Comparison of ENCODE assay signal across 8 mouse cellular contexts in the genomic region with DNA sequence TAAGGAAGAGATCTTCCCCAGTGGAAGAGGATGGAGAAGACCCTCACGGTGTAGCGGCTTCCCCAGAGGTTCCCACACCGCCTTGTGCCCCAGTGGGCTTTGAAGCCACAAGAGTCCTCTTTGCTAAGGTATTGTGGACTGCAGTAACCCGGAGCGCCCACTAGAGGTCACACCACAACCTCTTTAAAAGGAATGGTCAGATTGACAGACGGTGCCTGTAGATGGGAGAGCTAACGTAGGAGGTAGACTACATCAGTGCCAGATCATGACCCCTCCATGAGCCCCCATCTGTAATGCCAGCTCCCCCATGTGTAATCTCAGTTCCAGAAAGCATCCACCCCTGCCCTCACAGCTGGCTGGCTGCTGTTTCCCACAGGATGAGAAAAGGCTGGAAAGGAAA. TPM values are rescaled to one million over a fixed set of nuclear protein-coding genes. Genes with fewer than 3 reads are reported as not detected.
DNase-seq lines count a peak whose midpoint lies in the region; ATAC-seq and TF ChIP-seq lines count a peak whose summit lies in the region.

No protein-coding gene starts in this region.

- H3K36me3 ChIP-seq in kidney, adult 2 months (ENCODE audit: control insufficient read depth, insufficient read depth, low read length) = no peaks in the 10 kb centered on the region
- H3K36me3 ChIP-seq in limb, embryonic 11.5 days (ENCODE audit: control insufficient read depth, insufficient read depth, low read length) = peaks cover 5% of the 10 kb centered on the region; the same call in 1 of the 2 replicates
- 0 out of 2 replicates have a peak, but pooled peaks cover 5% of the 10 kb centered on the region for H3K36me3 ChIP-seq in stomach, postnatal 0 days (ENCODE audit: control insufficient read depth, insufficient read depth, low read length)

- DNase-seq in urinary bladder, adult 18-20 months (ENCODE audit: low spot score in 2 of 2) = peak; percentile 35 to 38
- no peak for DNase-seq in urinary bladder, postnatal 10 days (ENCODE audit: low spot score)
- peak; percentile 86 to 89 for DNase-seq in cerebellum, postnatal 14 days
- peak; percentile 61 for DNase-seq in gastrocnemius, postnatal 25 days
- DNase-seq in kidney, adult 2 months = peak; percentile 73
- DNase-seq in limb, embryonic 11.5 days (ENCODE audit: low spot score) = peak; percentile 85
- peak; percentile 17 to 46 for DNase-seq in monocyte, adult 2 months (ENCODE audit: low read depth in 1 of 2, low spot score in 2 of 2)
- peak; percentile 80 for DNase-seq in stomach, postnatal 0 days (ENCODE audit: low spot score)

- no peak overlapping the region for H3K4me3 ChIP-seq in kidney, adult 2 months (ENCODE audit: insufficient read depth, low read depth, low read length)
- no peak overlapping the region for H3K4me3 ChIP-seq in limb, embryonic 11.5 days (ENCODE audit: low read depth, low read length)
- H3K4me3 ChIP-seq in stomach, postnatal 0 days (ENCODE audit: low read depth, low read length) = no peak overlapping the region

- 7% methylated on average over 7 of the region's 7 CpGs for WGBS in kidney, adult 2 months
- 11% methylated on average over 7 of the region's 7 CpGs for WGBS in limb, embryonic 11.5 days
- WGBS in stomach, postnatal 0 days = 8% methylated on average over 7 of the region's 7 CpGs

- H3K9me3 ChIP-seq in limb, embryonic 11.5 days (ENCODE audit: control insufficient read depth, low read length) = no peaks in the 10 kb centered on the region
- no peaks in the 10 kb centered on the region for H3K9me3 ChIP-seq in stomach, postnatal 0 days (ENCODE audit: control insufficient read depth, low read length)

- H3K27ac ChIP-seq in kidney, adult 2 months (ENCODE audit: insufficient read depth, low read depth, low read length) = no peak overlapping the region
- H3K27ac ChIP-seq in limb, embryonic 11.5 days (replicated peaks; ENCODE audit: low read depth, low read length) = no peak overlapping the region
- no peak overlapping the region for H3K27ac ChIP-seq in stomach, postnatal 0 days (replicated peaks)

- no peak overlapping the region for H3K9ac ChIP-seq in limb, embryonic 11.5 days (ENCODE audit: low read length)
- no peak overlapping the region for H3K9ac ChIP-seq in stomach, postnatal 0 days (ENCODE audit: low read length)

- TF ChIP-seq CTCF in kidney, adult 2 months (conservative IDR thresholded peaks at IDR 0.05; ENCODE audit: insufficient read depth, insufficient read length, low read depth, low read length) = peak; percentile 89
- peak; percentile 94 for TF ChIP-seq CTCF in stomach, postnatal 0 days (IDR thresholded peaks at IDR 0.05; ENCODE audit: low read depth)

- ATAC-seq in limb, embryonic 11.5 days (ENCODE audit: insufficient number of reproducible peaks, low FRiP score, low TSS enrichment, low read depth) = no peak
- peak; percentile 31; the same call in 1 of the 2 replicates for ATAC-seq in stomach, postnatal 0 days (ENCODE audit: low FRiP score, low TSS enrichment)

- no peak for TF ChIP-seq POLR2A in kidney, adult 2 months (IDR thresholded peaks at IDR 0.05; ENCODE audit: low read depth, low read length)

- no peak for TF ChIP-seq EP300 in stomach, postnatal 0 days (optimal IDR thresholded peaks at IDR 0.05)

- no peaks in the 10 kb centered on the region for H3K4me1 ChIP-seq in kidney, adult 2 months (ENCODE audit: control insufficient read depth, insufficient read depth, low read length)
- no peaks in the 10 kb centered on the region for H3K4me1 ChIP-seq in limb, embryonic 11.5 days (ENCODE audit: control insufficient read depth, insufficient read depth, low read length)
- no peaks in the 10 kb centered on the region for H3K4me1 ChIP-seq in stomach, postnatal 0 days (replicated peaks; ENCODE audit: control insufficient read depth, insufficient read depth)

- no peak overlapping the region for H3K4me2 ChIP-seq in limb, embryonic 11.5 days (ENCODE audit: low read depth, severe bottlenecking)
- no peak overlapping the region for H3K4me2 ChIP-seq in stomach, postnatal 0 days (replicated peaks; ENCODE audit: low read depth)

- H3K27me3 ChIP-seq in kidney, adult 2 months (replicated peaks; ENCODE audit: control insufficient read depth, insufficient read depth, low read length) = no peaks in the 10 kb centered on the region
- no peaks in the 10 kb centered on the region for H3K27me3 ChIP-seq in limb, embryonic 11.5 days (ENCODE audit: control insufficient read depth, insufficient read depth, low read length)
- H3K27me3 ChIP-seq in stomach, postnatal 0 days (ENCODE audit: control insufficient read depth, insufficient read depth, low read length) = no peaks in the 10 kb centered on the region

RNA-seq across cellular contexts. Expression of a gene that starts 3.0 kb away (rescaled TPM):
- total RNA-seq in gastrocnemius, postnatal 25 days (2021) = not detected
- polyA plus RNA-seq in kidney, adult 2 months (2012; rRNA removed) = 0.22 TPM in 1 of 2 replicates, not detected in the other
- not detected in 2 replicates for polyA plus RNA-seq in limb, embryonic 11.5 days (2014; fragmentation: Nextera tagmentation; extraction: Ambion mirVana)
- polyA plus RNA-seq in stomach, postnatal 0 days (2015; fragmentation: Nextera tagmentation; extraction: Ambion mirVana) = not detected in 2 replicates

RNA-seq across cellular contexts. Expression of a gene that starts 31.5 kb away (rescaled TPM):
- total RNA-seq in gastrocnemius, postnatal 25 days (2021) = 100 to 1,000 TPM in 1 of 2 experiments, 10 to 100 TPM in 1; 89.8 to 109 TPM
- polyA plus RNA-seq in kidney, adult 2 months (2012; rRNA removed) = 16.2 and 16.4 TPM in 2 replicates
- 13.5 and 13.8 TPM in 2 replicates for polyA plus RNA-seq in limb, embryonic 11.5 days (2014; fragmentation: Nextera tagmentation; extraction: Ambion mirVana)
- 10.0 and 10.9 TPM in 2 replicates for polyA plus RNA-seq in stomach, postnatal 0 days (2015; fragmentation: Nextera tagmentation; extraction: Ambion mirVana)

RNA-seq across cellular contexts. Expression of a gene that starts 43.0 kb away (rescaled TPM):
- 100 to 1,000 TPM; 124 to 134 TPM for total RNA-seq in gastrocnemius, postnatal 25 days (2021)
- polyA plus RNA-seq in kidney, adult 2 months (2012; rRNA removed) = 130 and 155 TPM in 2 replicates
- polyA plus RNA-seq in limb, embryonic 11.5 days (2014; fragmentation: Nextera tagmentation; extraction: Ambion mirVana) = 195 and 217 TPM in 2 replicates
- polyA plus RNA-seq in stomach, postnatal 0 days (2015; fragmentation: Nextera tagmentation; extraction: Ambion mirVana) = 262 and 274 TPM in 2 replicates
